Mouse (Mus musculus) intestine, postnatal 0 days (tissue): Measurements from ENCODE around the gene Slc44a2. TPM values are rescaled to one million over a fixed set of nuclear protein-coding genes. Genes with fewer than 3 reads are reported as not detected.

Source experiments
- ATAC-seq: fragments of 200-750 bp; cut with Nextera tagmentation; 2 replicates; pipeline ENCODE4 v1.8.0; 2017; ENCODE audit warnings: mild to moderate bottlenecking, moderate TSS enrichment, moderate library complexity
- H3K27ac ChIP-seq: fragments of 300-500 bp; sonication (generic); 2 replicates; pipeline ENCODE4 v1.5.1; 2014; ENCODE audit warnings: mild to moderate bottlenecking, low read depth, low read length, moderate library complexity
- H3K27me3 ChIP-seq: fragments of 300-500 bp; sonication (generic); replicated peaks from 2 replicates; pipeline ENCODE4 v1.6.1; 2014; ENCODE audit warnings: low read length, mixed read lengths; ENCODE audit not compliant: control insufficient read depth, insufficient read depth
- H3K36me3 ChIP-seq: fragments of 300-500 bp; sonication (generic); 2 replicates; pipeline ENCODE4 v1.6.1; 2014; ENCODE audit warnings: mild to moderate bottlenecking, moderate library complexity; ENCODE audit not compliant: control insufficient read depth, insufficient read depth
- H3K4me1 ChIP-seq: fragments of 300-500 bp; sonication (generic); replicated peaks from 2 replicates; pipeline ENCODE4 v1.6.1; 2014; ENCODE audit warnings: antibody characterized with exemption, low read length, mixed read lengths; ENCODE audit not compliant: control insufficient read depth, insufficient read depth
- H3K4me2 ChIP-seq: fragments of 300-500 bp; sonication (generic); replicated peaks from 2 replicates; pipeline ENCODE4 v1.6.1; 2014; ENCODE audit warnings: low read depth, mild to moderate bottlenecking, moderate library complexity
- H3K4me3 ChIP-seq: fragments of 300-500 bp; sonication (generic); 2 replicates; pipeline ENCODE4 v1.5.1; 2014; ENCODE audit warnings: low read depth, low read length
- H3K9ac ChIP-seq: fragments of 300-500 bp; sonication (generic); 2 replicates; pipeline ENCODE4 v1.6.1; 2014; ENCODE audit warnings: mild to moderate bottlenecking, low read depth, low read length
- H3K9me3 ChIP-seq: fragments of 300-500 bp; sonication (generic); 2 replicates; pipeline ENCODE4 v1.6.1; 2016; ENCODE audit warnings: mixed run types; ENCODE audit not compliant: control insufficient read depth
- CTCF ChIP-seq: sonication (generic); IDR thresholded peaks from 2 replicates; pipeline ENCODE4 v1.5.1; 2016; ENCODE audit warnings: low read depth, mild to moderate bottlenecking, control low read depth, antibody characterized with exemption, moderate library complexity
- WGBS: fragments of 180-500 bp; shearing (Covaris S2); extraction: QIAGEN DNeasy Blood & Tissue Kit; methylation state at CpG from one replicate; pipeline ENCODE4 v1.1.7; 2014; 5-methylcytosine and 5-hydroxymethylcytosine counted together
- polyA plus RNA-seq: library from polyadenylated mRNA; unstranded; fragments of >200 nt; fragmentation: Nextera tagmentation; extraction: Ambion mirVana; gene quantifications from 2 replicates; pipeline ENCODE4 v1.2.1, GENCODE M21; 2015

The Slc44a2 gene
- polyA plus RNA-seq, 1 experiment from 2014 or later: 13.3 TPM

- Histone ChIP-seq H3K4me1 (no peaks in the 10 kb centered on the region), H3K36me3 (no peaks in the 10 kb centered on the region; the same call in none of the 2 replicates), H3K4me3 (no peak overlapping the region), H3K27ac (no peak overlapping the region), H3K9ac (no peak overlapping the region), H3K9me3 (no peaks in the 10 kb centered on the region), H3K27me3 (no peaks in the 10 kb centered on the region), H3K4me2 (no peak overlapping the region)
- no peak for ATAC-seq
- 78% methylated on average over 3 of the region's 3 CpGs for WGBS
- no peak for TF ChIP-seq CTCF
Observed at GRCm38 (mm10) chr9:21379195-21379594, 58.7 kb downstream of the Slc44a2 start.

- no peak overlapping the region for H3K27ac ChIP-seq
- H3K4me3 ChIP-seq: no peak overlapping the region
- TF ChIP-seq CTCF: no peak
- H3K9ac ChIP-seq: no peak overlapping the region
- no peaks in the 10 kb centered on the region; the same call in none of the 2 replicates for H3K36me3 ChIP-seq
- no peaks in the 10 kb centered on the region for H3K27me3 ChIP-seq
- no peak overlapping the region for H3K4me2 ChIP-seq
- no peaks in the 10 kb centered on the region for H3K9me3 ChIP-seq
- H3K4me1 ChIP-seq: no peaks in the 10 kb centered on the region
- ATAC-seq: no peak
Observed at GRCm38 (mm10) chr9:21380868-21381267, 60.4 kb downstream of the Slc44a2 start.

- no peak for ATAC-seq
- H3K27ac ChIP-seq: no peak overlapping the region
- no peak overlapping the region for H3K4me2 ChIP-seq
- H3K9ac ChIP-seq: no peak overlapping the region
- H3K9me3 ChIP-seq: no peaks in the 10 kb centered on the region
- H3K27me3 ChIP-seq: no peaks in the 10 kb centered on the region
- H3K4me1 ChIP-seq: no peaks in the 10 kb centered on the region
- no peak for TF ChIP-seq CTCF
- no peak overlapping the region for H3K4me3 ChIP-seq
- H3K36me3 ChIP-seq: peaks cover 6% of the 10 kb centered on the region
Observed at GRCm38 (mm10) chr9:21383966-21384365, 63.5 kb downstream of the Slc44a2 start.

- no peak for TF ChIP-seq CTCF
- Histone ChIP-seq H3K9ac (no peak overlapping the region), H3K9me3 (no peaks in the 10 kb centered on the region), H3K4me3 (no peak overlapping the region), H3K36me3 (peaks cover 84% of the 10 kb centered on the region), H3K27me3 (no peaks in the 10 kb centered on the region), H3K4me2 (no peak overlapping the region), H3K27ac (no peak overlapping the region), H3K4me1 (no peaks in the 10 kb centered on the region)
- 89% methylated on average over 10 of the region's 10 CpGs for WGBS
- ATAC-seq: no peak
Observed at GRCm38 (mm10) chr9:21392646-21393175, 72.2 kb downstream of the Slc44a2 start.

- Histone ChIP-seq H3K9ac (no peak overlapping the region), H3K4me3 (no peak overlapping the region), H3K9me3 (no peaks in the 10 kb centered on the region), H3K27ac (no peak overlapping the region), H3K4me2 (no peak overlapping the region), H3K4me1 (no peaks in the 10 kb centered on the region), H3K36me3 (peaks cover 89% of the 10 kb centered on the region), H3K27me3 (no peaks in the 10 kb centered on the region)
- TF ChIP-seq CTCF: no peak
- 80% methylated on average over 3 of the region's 3 CpGs for WGBS
- ATAC-seq: no peak
Observed at GRCm38 (mm10) chr9:21395692-21396091, 75.2 kb downstream of the Slc44a2 start.

GRCm38 (mm10) chr9:21397170-21397569 lies 76.7 kb downstream of the Slc44a2 start:
- WGBS: 89% methylated on average over 3 of the region's 3 CpGs
- no peak for TF ChIP-seq CTCF
- H3K4me1 ChIP-seq: no peaks in the 10 kb centered on the region
- H3K4me2 ChIP-seq: no peak overlapping the region
- H3K9me3 ChIP-seq: no peaks in the 10 kb centered on the region
- H3K27me3 ChIP-seq: no peaks in the 10 kb centered on the region
- no peak for ATAC-seq
- H3K36me3 ChIP-seq: peaks cover 80% of the 10 kb centered on the region
- H3K27ac ChIP-seq: no peak overlapping the region
- H3K9ac ChIP-seq: no peak overlapping the region
- no peak overlapping the region for H3K4me3 ChIP-seq

GRCm38 (mm10) chr9:21401042-21401441 lies 80.5 kb downstream of the Slc44a2 start:
- WGBS: 92% methylated on average over 9 of the region's 9 CpGs
- H3K4me3 ChIP-seq: no peak overlapping the region
- H3K27me3 ChIP-seq: no peaks in the 10 kb centered on the region
- peaks cover 78% of the 10 kb centered on the region for H3K36me3 ChIP-seq
- ATAC-seq: no peak
- H3K4me1 ChIP-seq: no peaks in the 10 kb centered on the region
- no peak overlapping the region for H3K27ac ChIP-seq
- H3K4me2 ChIP-seq: no peak overlapping the region
- H3K9ac ChIP-seq: no peak overlapping the region
- H3K9me3 ChIP-seq: no peaks in the 10 kb centered on the region
- TF ChIP-seq CTCF: no peak
